Mouse (Mus musculus): ENCODE results near the gene Clgn. TPM values are rescaled to one million over a fixed set of nuclear protein-coding genes. Genes with fewer than 3 reads are reported as not detected.
A peak's percentile ranks its signal among the peaks of the same experiment; 100 is the strongest.

Gene Clgn
- 4.6 and 4.7 TPM in 2 replicates for polyA plus RNA-seq (2014; fragmentation: Nextera tagmentation; extraction: Ambion mirVana)

- peak within 1 kb of the TSS; percentile 48 for H3K4me3 ChIP-seq (ENCODE audit: low read depth, low read length)
- no peak within 1 kb of the TSS for H3K27ac ChIP-seq (replicated peaks; ENCODE audit: low read depth, low read length)
- peak within 1 kb of the TSS; percentile 75 for H3K4me2 ChIP-seq (ENCODE audit: low read depth, low read length)
- H3K9ac ChIP-seq (replicated peaks; ENCODE audit: low read length) = peak within 1 kb of the TSS; percentile 58
- peak; percentile 82 for ATAC-seq (replicated peaks; ENCODE audit: insufficient number of reproducible peaks, low FRiP score, low TSS enrichment, low read depth)
- H3K27me3 ChIP-seq (ENCODE audit: control insufficient read depth, insufficient read depth, low read length) = peaks cover 3% of the 10 kb centered on the region; the same call in 1 of the 2 replicates
- H3K9me3 ChIP-seq (replicated peaks; ENCODE audit: control insufficient read depth, low read length) = no peaks in the 10 kb centered on the region
- WGBS = 4% methylated on average over 41 of the region's 41 CpGs
- H3K36me3 ChIP-seq (replicated peaks; ENCODE audit: control insufficient read depth, insufficient read depth, low read depth, low read length) = no peaks in the 10 kb centered on the region
- no peaks in the 10 kb centered on the region for H3K4me1 ChIP-seq (ENCODE audit: control insufficient read depth, insufficient read depth, low read length)
- peak; percentile 86 for DNase-seq (ENCODE audit: low spot score)
Observed at GRCm38 (mm10) chr8:83389316-83390005, at the start of gene Clgn. Clgn (plus strand) TSS chr8:83389867.

DNA sequence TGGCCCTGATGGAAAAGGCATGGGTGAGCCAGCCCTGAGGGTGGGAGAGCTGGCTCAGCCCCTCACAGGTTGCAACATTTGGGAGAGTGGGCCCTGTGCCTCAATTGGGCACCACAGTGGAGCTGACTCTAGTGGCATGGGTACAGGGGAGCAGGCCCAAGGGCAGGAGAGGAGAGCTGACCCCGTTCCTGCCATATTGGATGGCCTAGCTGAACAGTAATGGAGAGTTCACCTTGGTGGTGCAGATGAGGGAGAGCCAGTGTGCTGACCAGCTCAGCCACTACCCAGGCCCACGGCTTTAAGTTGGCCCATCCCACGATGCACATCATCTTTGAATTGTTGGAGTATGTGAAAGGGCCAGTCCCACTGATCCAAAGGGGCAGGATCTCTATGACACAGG lies 47.6 kb upstream of the Clgn start:
- no peak overlapping the region for H3K27ac ChIP-seq (replicated peaks; ENCODE audit: low read depth, low read length)
- H3K4me2 ChIP-seq (ENCODE audit: low read depth, low read length) = no peak overlapping the region
- no peaks in the 10 kb centered on the region for H3K36me3 ChIP-seq (replicated peaks; ENCODE audit: control insufficient read depth, insufficient read depth, low read depth, low read length)
- no peaks in the 10 kb centered on the region for H3K4me1 ChIP-seq (ENCODE audit: control insufficient read depth, insufficient read depth, low read length)
- no peak overlapping the region for H3K4me3 ChIP-seq (ENCODE audit: low read depth, low read length)
- DNase-seq (ENCODE audit: low spot score) = no peak
- no peaks in the 10 kb centered on the region for H3K9me3 ChIP-seq (replicated peaks; ENCODE audit: control insufficient read depth, low read length)
- H3K9ac ChIP-seq (replicated peaks; ENCODE audit: low read length) = no peak overlapping the region
- no peaks in the 10 kb centered on the region for H3K27me3 ChIP-seq (ENCODE audit: control insufficient read depth, insufficient read depth, low read length)
- no peak for ATAC-seq (replicated peaks; ENCODE audit: insufficient number of reproducible peaks, low FRiP score, low TSS enrichment, low read depth)
- WGBS = 87% methylated on average over 3 of the region's 3 CpGs

DNA sequence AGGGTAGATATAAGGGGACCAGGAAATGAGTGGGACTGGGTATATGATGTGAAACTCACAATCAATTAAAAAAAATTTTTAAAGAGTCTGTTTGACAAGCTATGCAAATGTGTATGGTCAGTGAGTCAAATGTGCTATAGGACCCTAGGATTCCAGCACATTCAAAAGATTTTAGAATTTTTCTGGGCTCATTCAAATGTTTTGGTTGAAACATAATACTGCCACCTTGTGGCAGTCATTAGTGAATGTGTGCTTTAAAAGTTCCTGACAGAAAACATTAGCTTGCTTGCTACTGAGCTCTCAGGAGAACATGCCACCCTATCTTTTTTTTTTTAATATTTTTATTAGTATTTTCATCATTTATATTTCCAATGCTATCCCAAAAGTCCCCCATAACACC lies 47.0 kb upstream of the Clgn start:
- no peaks in the 10 kb centered on the region for H3K9me3 ChIP-seq (replicated peaks; ENCODE audit: control insufficient read depth, low read length)
- no peak for ATAC-seq (replicated peaks; ENCODE audit: insufficient number of reproducible peaks, low FRiP score, low TSS enrichment, low read depth)
- H3K9ac ChIP-seq (replicated peaks; ENCODE audit: low read length) = no peak overlapping the region
- no peak overlapping the region for H3K4me2 ChIP-seq (ENCODE audit: low read depth, low read length)
- DNase-seq (ENCODE audit: low spot score) = peak; percentile 76
- no peaks in the 10 kb centered on the region for H3K27me3 ChIP-seq (ENCODE audit: control insufficient read depth, insufficient read depth, low read length)
- no peaks in the 10 kb centered on the region for H3K4me1 ChIP-seq (ENCODE audit: control insufficient read depth, insufficient read depth, low read length)
- no peaks in the 10 kb centered on the region for H3K36me3 ChIP-seq (replicated peaks; ENCODE audit: control insufficient read depth, insufficient read depth, low read depth, low read length)
- H3K4me3 ChIP-seq (ENCODE audit: low read depth, low read length) = no peak overlapping the region
- no peak overlapping the region for H3K27ac ChIP-seq (replicated peaks; ENCODE audit: low read depth, low read length)

GRCm38 (mm10) chr8:83348263-83348662 lies 41.4 kb upstream of the Clgn start, which contains the start of gene Mgat4d:
Mgat4d (plus strand) TSS chr8:83348471.
- Histone ChIP-seq H3K27me3 (ENCODE audit: control insufficient read depth, insufficient read depth, low read length) (no peaks in the 10 kb centered on the region), H3K36me3 (replicated peaks; ENCODE audit: control insufficient read depth, insufficient read depth, low read depth, low read length) (no peaks in the 10 kb centered on the region), H3K4me1 (ENCODE audit: control insufficient read depth, insufficient read depth, low read length) (no peaks in the 10 kb centered on the region), H3K4me3 (ENCODE audit: low read depth, low read length) (no peak within 1 kb of the TSS), H3K9me3 (replicated peaks; ENCODE audit: control insufficient read depth, low read length) (no peaks in the 10 kb centered on the region), H3K27ac (replicated peaks; ENCODE audit: low read depth, low read length) (no peak within 1 kb of the TSS), H3K4me2 (ENCODE audit: low read depth, low read length) (no peak within 1 kb of the TSS), H3K9ac (replicated peaks; ENCODE audit: low read length) (no peak within 1 kb of the TSS)
- no peak for DNase-seq (ENCODE audit: low spot score)
- WGBS = 83% methylated on average over 18 of the region's 18 CpGs
- no peak for ATAC-seq (replicated peaks; ENCODE audit: insufficient number of reproducible peaks, low FRiP score, low TSS enrichment, low read depth)

- DNase-seq (ENCODE audit: low spot score) = no peak
- Histone ChIP-seq H3K4me1 (ENCODE audit: control insufficient read depth, insufficient read depth, low read length) (no peaks in the 10 kb centered on the region), H3K4me3 (ENCODE audit: low read depth, low read length) (no peak overlapping the region), H3K27ac (replicated peaks; ENCODE audit: low read depth, low read length) (no peak overlapping the region), H3K4me2 (ENCODE audit: low read depth, low read length) (no peak overlapping the region), H3K36me3 (replicated peaks; ENCODE audit: control insufficient read depth, insufficient read depth, low read depth, low read length) (no peaks in the 10 kb centered on the region), H3K27me3 (ENCODE audit: control insufficient read depth, insufficient read depth, low read length) (no peaks in the 10 kb centered on the region), H3K9me3 (replicated peaks; ENCODE audit: control insufficient read depth, low read length) (no peaks in the 10 kb centered on the region), H3K9ac (replicated peaks; ENCODE audit: low read length) (no peak overlapping the region)
- 92% methylated on average over 2 of the region's 2 CpGs for WGBS
- ATAC-seq (replicated peaks; ENCODE audit: insufficient number of reproducible peaks, low FRiP score, low TSS enrichment, low read depth) = no peak
Observed at GRCm38 (mm10) chr8:83351315-83351714, 38.4 kb upstream of the Clgn start.

- Histone ChIP-seq H3K9me3 (replicated peaks; ENCODE audit: control insufficient read depth, low read length) (no peaks in the 10 kb centered on the region), H3K36me3 (replicated peaks; ENCODE audit: control insufficient read depth, insufficient read depth, low read depth, low read length) (no peaks in the 10 kb centered on the region), H3K4me3 (ENCODE audit: low read depth, low read length) (no peak overlapping the region), H3K27me3 (ENCODE audit: control insufficient read depth, insufficient read depth, low read length) (no peaks in the 10 kb centered on the region), H3K4me2 (ENCODE audit: low read depth, low read length) (no peak overlapping the region), H3K9ac (replicated peaks; ENCODE audit: low read length) (no peak overlapping the region), H3K4me1 (ENCODE audit: control insufficient read depth, insufficient read depth, low read length) (no peaks in the 10 kb centered on the region), H3K27ac (replicated peaks; ENCODE audit: low read depth, low read length) (no peak overlapping the region)
- ATAC-seq (replicated peaks; ENCODE audit: insufficient number of reproducible peaks, low FRiP score, low TSS enrichment, low read depth) = peak; percentile 76; the same call in 1 of the 2 replicates
- DNase-seq (ENCODE audit: low spot score) = peak; percentile 64
- 40% methylated on average over 7 of the region's 7 CpGs for WGBS
Observed at GRCm38 (mm10) chr8:83363156-83363769, 26.4 kb upstream of the Clgn start.

GRCm38 (mm10) chr8:83377231-83377630 lies 12.4 kb upstream of the Clgn start:
- Histone ChIP-seq H3K36me3 (replicated peaks; ENCODE audit: control insufficient read depth, insufficient read depth, low read depth, low read length) (no peaks in the 10 kb centered on the region), H3K9ac (replicated peaks; ENCODE audit: low read length) (no peak overlapping the region), H3K4me3 (ENCODE audit: low read depth, low read length) (no peak overlapping the region), H3K4me1 (ENCODE audit: control insufficient read depth, insufficient read depth, low read length) (no peaks in the 10 kb centered on the region), H3K27me3 (ENCODE audit: control insufficient read depth, insufficient read depth, low read length) (no peaks in the 10 kb centered on the region), H3K4me2 (ENCODE audit: low read depth, low read length) (no peak overlapping the region), H3K27ac (replicated peaks; ENCODE audit: low read depth, low read length) (no peak overlapping the region), H3K9me3 (replicated peaks; ENCODE audit: control insufficient read depth, low read length) (no peaks in the 10 kb centered on the region)
- ATAC-seq (replicated peaks; ENCODE audit: insufficient number of reproducible peaks, low FRiP score, low TSS enrichment, low read depth) (no peak), DNase-seq (ENCODE audit: low spot score) (no peak)

- DNase-seq (ENCODE audit: low spot score) (no peak), ATAC-seq (replicated peaks; ENCODE audit: insufficient number of reproducible peaks, low FRiP score, low TSS enrichment, low read depth) (no peak)
- no peak overlapping the region for H3K9ac ChIP-seq (replicated peaks; ENCODE audit: low read length)
- no peaks in the 10 kb centered on the region for H3K27me3 ChIP-seq (ENCODE audit: control insufficient read depth, insufficient read depth, low read length)
- no peaks in the 10 kb centered on the region for H3K9me3 ChIP-seq (replicated peaks; ENCODE audit: control insufficient read depth, low read length)
- H3K4me3 ChIP-seq (ENCODE audit: low read depth, low read length) = no peak overlapping the region
- whole genome bisulfite sequencing = 81% methylated on average over 4 of the region's 4 CpGs
- no peak overlapping the region for H3K27ac ChIP-seq (replicated peaks; ENCODE audit: low read depth, low read length)
- no peaks in the 10 kb centered on the region for H3K36me3 ChIP-seq (replicated peaks; ENCODE audit: control insufficient read depth, insufficient read depth, low read depth, low read length)
- H3K4me1 ChIP-seq (ENCODE audit: control insufficient read depth, insufficient read depth, low read length) = no peaks in the 10 kb centered on the region
- no peak overlapping the region for H3K4me2 ChIP-seq (ENCODE audit: low read depth, low read length)
Observed at GRCm38 (mm10) chr8:83380141-83380540, 9.5 kb upstream of the Clgn start.

Measured in embryonic facial prominence, embryonic 11.5 days (tissue).